Mouse (Mus musculus) hindbrain, embryonic 10.5 days (tissue): ENCODE measurements around the gene Fdps. TPM values are rescaled to one million over a fixed set of nuclear protein-coding genes. Genes with fewer than 3 reads are reported as not detected.

Source experiments
- DNase-seq: peaks from one replicate; pipeline ENCODE4 v3.0.0-alpha.2; 2017; ENCODE audit warnings: low spot score
- H3K27ac ChIP-seq: fragments of 300-500 bp; sonication (generic); 2 replicates; pipeline ENCODE4 v1.5.1; 2016; ENCODE audit warnings: mild to moderate bottlenecking, moderate library complexity
- H3K27me3 ChIP-seq: fragments of 300-500 bp; sonication (generic); 2 replicates; pipeline ENCODE4 v1.6.1; 2016; ENCODE audit warnings: mild to moderate bottlenecking; ENCODE audit not compliant: poor library complexity, insufficient read depth, severe bottlenecking
- H3K36me3 ChIP-seq: fragments of 300-500 bp; sonication (generic); 2 replicates; pipeline ENCODE4 v1.6.1; 2016; ENCODE audit warnings: mild to moderate bottlenecking, moderate library complexity
- H3K4me1 ChIP-seq: fragments of 300-500 bp; sonication (generic); replicated peaks from 2 replicates; pipeline ENCODE4 v1.6.1; 2016; ENCODE audit warnings: mild to moderate bottlenecking
- H3K4me3 ChIP-seq: fragments of 300-500 bp; sonication (generic); 2 replicates; pipeline ENCODE4 v1.5.1; 2016; ENCODE audit warnings: mild to moderate bottlenecking, moderate library complexity
- H3K9me3 ChIP-seq: fragments of 300-500 bp; sonication (generic); 2 replicates; pipeline ENCODE4 v1.6.1; 2016; ENCODE audit warnings: mild to moderate bottlenecking, moderate library complexity
- WGBS: fragments of 180-500 bp; shearing (Covaris S2); methylation state at CpG from one replicate; pipeline ENCODE4 v1.1.7; 2016; 5-methylcytosine and 5-hydroxymethylcytosine counted together
- polyA plus RNA-seq: library from polyadenylated mRNA; unstranded; fragments of >200 nt; fragmentation: Nextera tagmentation; extraction: Ambion mirVana; gene quantifications from 2 replicates; pipeline ENCODE4 v1.2.1, GENCODE M21; 2016

Gene Fdps
- polyA plus RNA-seq, 1 experiment from 2014 or later, result 460 TPM

GRCm38 (mm10) chr3:89077383-89077782 lies 24.4 kb downstream of the Fdps start:
- Histone ChIP-seq H3K9me3 (no peaks in the 10 kb centered on the region), H3K36me3 (peaks cover 92% of the 10 kb centered on the region), H3K27ac (no peak overlapping the region), H3K4me3 (no peak overlapping the region), H3K27me3 (no peaks in the 10 kb centered on the region), H3K4me1 (no peaks in the 10 kb centered on the region)
- 93% methylated on average over 9 of the region's 9 CpGs for WGBS
- no peak for DNase-seq

- Histone ChIP-seq H3K4me3 (no peak overlapping the region), H3K27ac (no peak overlapping the region), H3K36me3 (peaks cover 100% of the 10 kb centered on the region), H3K4me1 (no peaks in the 10 kb centered on the region), H3K9me3 (no peaks in the 10 kb centered on the region), H3K27me3 (no peaks in the 10 kb centered on the region)
- no peak for DNase-seq
Measured at GRCm38 (mm10) chr3:89067265-89067664, 34.5 kb downstream of the Fdps start.

GRCm38 (mm10) chr3:89061696-89062095 lies 40.1 kb downstream of the Fdps start:
- no peaks in the 10 kb centered on the region for H3K27me3 ChIP-seq
- H3K27ac ChIP-seq, result no peak overlapping the region
- H3K9me3 ChIP-seq, result no peaks in the 10 kb centered on the region
- no peak overlapping the region for H3K4me3 ChIP-seq
- peak; percentile 68 for DNase-seq
- H3K4me1 ChIP-seq, result peaks cover 9% of the 10 kb centered on the region
- 48% methylated on average over 3 of the region's 3 CpGs for WGBS
- peaks cover 99% of the 10 kb centered on the region for H3K36me3 ChIP-seq

GRCm38 (mm10) chr3:89058783-89059182 lies 43.0 kb downstream of the Fdps start:
- DNase-seq, result peak; percentile 28
- no peak overlapping the region for H3K4me3 ChIP-seq
- peaks cover 9% of the 10 kb centered on the region for H3K4me1 ChIP-seq
- H3K27ac ChIP-seq, result no peak overlapping the region
- no peaks in the 10 kb centered on the region for H3K9me3 ChIP-seq
- H3K27me3 ChIP-seq, result no peaks in the 10 kb centered on the region
- WGBS, result 83% methylated on average over 3 of the region's 3 CpGs
- peaks cover 99% of the 10 kb centered on the region for H3K36me3 ChIP-seq

- H3K4me3 ChIP-seq, result no peak overlapping the region
- H3K9me3 ChIP-seq, result no peaks in the 10 kb centered on the region
- peaks cover 9% of the 10 kb centered on the region for H3K4me1 ChIP-seq
- DNase-seq, result no peak
- WGBS, result 96% methylated on average over 9 of the region's 9 CpGs
- H3K27me3 ChIP-seq, result no peaks in the 10 kb centered on the region
- H3K36me3 ChIP-seq, result peaks cover 99% of the 10 kb centered on the region
- H3K27ac ChIP-seq, result no peak overlapping the region
Measured at GRCm38 (mm10) chr3:89058361-89058760, 43.4 kb downstream of the Fdps start.

Other genes starting within 250 kb of the Fdps start
- 58.6 and 64.8 TPM in 2 replicates for gene Msto1, start 188.0 kb downstream of the Fdps start, polyA plus RNA-seq
- gene Ash1l, start 151.3 kb downstream of the Fdps start, polyA plus RNA-seq, result 12.3 and 12.9 TPM in 2 replicates
- 132 and 142 TPM in 2 replicates for gene Dap3, start 150.8 kb downstream of the Fdps start, polyA plus RNA-seq
- 19.1 and 38.3 TPM in 2 replicates for gene Rusc1, start 8.6 kb downstream of the Fdps start, polyA plus RNA-seq
- gene Gm43738, start 860 bp downstream of the Fdps start, polyA plus RNA-seq, result 0.09 TPM in 1 of 2 replicates, not detected in the other
- gene Pklr, start 34.2 kb upstream of the Fdps start, polyA plus RNA-seq, result 4.4 and 6.0 TPM in 2 replicates
- 7.3 and 9.1 TPM in 2 replicates for gene Hcn3, start 58.2 kb upstream of the Fdps start, polyA plus RNA-seq
- 34.8 and 35.3 TPM in 2 replicates for gene Clk2, start 62.8 kb upstream of the Fdps start, polyA plus RNA-seq
- gene Scamp3, start 75.5 kb upstream of the Fdps start, polyA plus RNA-seq, result 98.9 and 116 TPM in 2 replicates
- 30.2 and 38.7 TPM in 2 replicates for gene Fam189b, start 81.2 kb upstream of the Fdps start, polyA plus RNA-seq
- gene Gba, start 101.0 kb upstream of the Fdps start, polyA plus RNA-seq, result 41.0 and 50.0 TPM in 2 replicates
- gene Thbs3, start 113.2 kb upstream of the Fdps start, polyA plus RNA-seq, result 65.5 and 74.7 TPM in 2 replicates
- gene Mtx1, start 125.1 kb upstream of the Fdps start, polyA plus RNA-seq, result 228 and 232 TPM in 2 replicates
- 1.1 and 1.8 TPM in 2 replicates for gene Muc1, start 127.1 kb upstream of the Fdps start, polyA plus RNA-seq
- gene Krtcap2, start 144.0 kb upstream of the Fdps start, polyA plus RNA-seq, result 276 and 282 TPM in 2 replicates
- gene Trim46, start 144.3 kb upstream of the Fdps start, polyA plus RNA-seq, result 5.2 and 11.6 TPM in 2 replicates
- gene Dpm3, start 157.4 kb upstream of the Fdps start, polyA plus RNA-seq, result 97.0 and 99.4 TPM in 2 replicates
- 34.4 and 36.8 TPM in 2 replicates for gene Slc50a1, start 168.6 kb upstream of the Fdps start, polyA plus RNA-seq
- 16.5 and 17.7 TPM in 2 replicates for gene Efna1, start 179.2 kb upstream of the Fdps start, polyA plus RNA-seq
- gene Efna3, start 221.0 kb upstream of the Fdps start, polyA plus RNA-seq, result 5.9 and 10.7 TPM in 2 replicates
- 22.4 and 23.2 TPM in 2 replicates for gene Efna4, start 236.1 kb upstream of the Fdps start, polyA plus RNA-seq
- 36.4 and 38.1 TPM in 2 replicates for gene Adam15, start 248.0 kb upstream of the Fdps start, polyA plus RNA-seq